Mouse (Mus musculus) G1E (cell line): ENCODE results near the gene Iqck.

ENCODE experiments used
- CTCF ChIP-seq: IDR thresholded peaks from 2 replicates; pipeline ENCODE4 v1.5.1; 2012; ENCODE audit warnings: low read depth, low read length, inconsistent platforms, mixed read lengths
- GATA1 ChIP-seq: IDR thresholded peaks from 2 replicates; pipeline ENCODE4 v1.6.1; 2012; ENCODE audit warnings: borderline replicate concordance, low read length, inconsistent platforms, mixed read lengths
- POLR2AphosphoS5 ChIP-seq: IDR thresholded peaks from 2 replicates; pipeline ENCODE4 v1.6.1; 2012; ENCODE audit warnings: low read depth, low read length, inconsistent platforms; ENCODE audit not compliant: insufficient replicate concordance

- TF ChIP-seq CTCF, result no peak
- no peak for TF ChIP-seq GATA1
- no peak for TF ChIP-seq POLR2AphosphoS5
These were observed 101.2 kb downstream of the Iqck start for GRCm38 (mm10) chr7:118956616-118957246.
